Mouse (Mus musculus) thymus, adult 2 months (tissue): Measurements from ENCODE around the gene Iqgap2.

Source experiments
- CTCF ChIP-seq: fragments of 200-500 bp; IDR thresholded peaks from 2 replicates; pipeline ENCODE4 v1.5.1; 2012; ENCODE audit warnings: mild to moderate bottlenecking, control low read depth, low read length, moderate library complexity, borderline replicate concordance; ENCODE audit not compliant: control insufficient read depth, poor library complexity, insufficient read depth; ENCODE audit errors: extremely low read depth
- POLR2A ChIP-seq: fragments of 200-500 bp; IDR thresholded peaks from 2 replicates; pipeline ENCODE4 v1.6.1; 2012; ENCODE audit warnings: mild to moderate bottlenecking, low read length, control low read depth, moderate library complexity; ENCODE audit not compliant: control insufficient read depth, poor library complexity, insufficient read depth; ENCODE audit errors: extremely low read depth

DNA sequence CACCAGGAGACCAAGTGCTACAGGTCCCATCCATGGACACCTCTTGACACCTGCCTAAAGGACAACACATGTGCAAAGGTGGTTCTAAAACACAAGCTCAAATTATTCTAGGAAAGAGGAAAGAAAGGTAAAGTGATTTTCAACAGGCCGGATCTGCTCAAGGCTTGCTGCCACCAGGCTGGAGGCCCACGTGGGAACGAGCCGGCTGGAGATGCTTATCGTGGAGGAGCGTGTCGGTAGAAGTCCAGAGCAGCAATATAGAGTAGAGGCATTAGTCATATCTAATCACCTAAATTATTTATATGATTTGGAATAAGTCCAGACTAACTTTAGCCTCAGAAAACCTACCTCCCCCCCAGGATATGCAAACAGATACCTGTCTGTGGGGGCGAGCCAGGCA is 112.5 kb downstream of the Iqgap2 start:
- TF ChIP-seq CTCF, result no peak
- TF ChIP-seq POLR2A, result no peak
